Mouse (Mus musculus): Measurements from ENCODE around the gene Gm17304. TPM values are rescaled to one million over a fixed set of nuclear protein-coding genes. Genes with fewer than 3 reads are reported as not detected.
A peak's percentile ranks its signal among the peaks of the same experiment; 100 is the strongest.

The Gm17304 gene
- polyA plus RNA-seq, 1 experiment from 2014 or later: not detected

GRCm38 (mm10) chr5:106639627-106640026, 30.7 kb downstream of the Gm17304 start:
- Histone ChIP-seq H3K36me3 (ENCODE audit: control insufficient read depth, insufficient read depth, low read length) (peaks cover 24% of the 10 kb centered on the region), H3K9me3 (replicated peaks; ENCODE audit: control insufficient read depth, low read length, poor library complexity, severe bottlenecking) (no peaks in the 10 kb centered on the region), H3K4me2 (ENCODE audit: low read length) (no peak overlapping the region), H3K4me1 (ENCODE audit: control insufficient read depth, insufficient read depth, low read length) (peaks cover 2% of the 10 kb centered on the region; the same call in 1 of the 2 replicates), H3K4me3 (ENCODE audit: low read depth, low read length) (no peak overlapping the region), H3K27me3 (ENCODE audit: control insufficient read depth, insufficient read depth, low read depth, low read length) (no peaks in the 10 kb centered on the region), H3K9ac (ENCODE audit: low read depth, low read length) (no peak overlapping the region), H3K27ac (ENCODE audit: low read length) (no peak overlapping the region)
- ATAC-seq: no peak
- WGBS: 90% methylated on average over 2 of the region's 2 CpGs

GRCm38 (mm10) chr5:106640235-106640809, 31.4 kb downstream of the Gm17304 start:
- no peaks in the 10 kb centered on the region for H3K27me3 ChIP-seq (ENCODE audit: control insufficient read depth, insufficient read depth, low read depth, low read length)
- H3K4me1 ChIP-seq (ENCODE audit: control insufficient read depth, insufficient read depth, low read length): peaks cover 2% of the 10 kb centered on the region; the same call in 1 of the 2 replicates
- no peak for ATAC-seq
- H3K4me2 ChIP-seq (ENCODE audit: low read length): no peak overlapping the region
- no peak overlapping the region for H3K27ac ChIP-seq (ENCODE audit: low read length)
- no peak overlapping the region for H3K9ac ChIP-seq (ENCODE audit: low read depth, low read length)
- WGBS: 54% methylated on average over 5 of the region's 5 CpGs
- H3K9me3 ChIP-seq (replicated peaks; ENCODE audit: control insufficient read depth, low read length, poor library complexity, severe bottlenecking): no peaks in the 10 kb centered on the region
- no peak overlapping the region for H3K4me3 ChIP-seq (ENCODE audit: low read depth, low read length)
- H3K36me3 ChIP-seq (ENCODE audit: control insufficient read depth, insufficient read depth, low read length): peaks cover 20% of the 10 kb centered on the region

DNA sequence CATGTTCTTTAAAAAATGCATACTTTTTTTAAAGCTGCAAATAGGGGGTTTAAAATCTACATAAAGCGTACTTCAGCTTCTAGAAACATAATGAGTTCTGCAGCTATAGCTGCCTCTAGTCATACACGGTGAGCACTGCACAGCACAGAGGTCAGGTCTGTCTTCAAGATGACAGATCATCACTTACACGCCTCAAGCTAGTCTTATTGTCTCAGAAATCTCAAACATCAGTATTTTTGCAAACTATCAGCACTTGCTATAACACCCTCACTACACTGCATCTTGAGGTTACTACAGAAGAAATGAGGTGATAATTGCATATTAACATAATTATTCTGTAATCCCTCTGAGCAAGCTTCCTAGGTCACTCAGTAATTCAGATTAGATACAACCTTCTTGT, 33.0 kb downstream of the Gm17304 start:
- H3K27ac ChIP-seq (ENCODE audit: low read length): no peak overlapping the region
- no peak overlapping the region for H3K9ac ChIP-seq (ENCODE audit: low read depth, low read length)
- no peak overlapping the region for H3K4me2 ChIP-seq (ENCODE audit: low read length)
- 58% methylated on average over 3 of the region's 3 CpGs for WGBS
- peaks cover 2% of the 10 kb centered on the region; the same call in 1 of the 2 replicates for H3K4me1 ChIP-seq (ENCODE audit: control insufficient read depth, insufficient read depth, low read length)
- 0 out of 2 replicates have a peak, but pooled peaks have one; percentile 42 for ATAC-seq
- no peaks in the 10 kb centered on the region for H3K27me3 ChIP-seq (ENCODE audit: control insufficient read depth, insufficient read depth, low read depth, low read length)
- no peak overlapping the region for H3K4me3 ChIP-seq (ENCODE audit: low read depth, low read length)
- peaks cover 11% of the 10 kb centered on the region for H3K36me3 ChIP-seq (ENCODE audit: control insufficient read depth, insufficient read depth, low read length)
- no peaks in the 10 kb centered on the region for H3K9me3 ChIP-seq (replicated peaks; ENCODE audit: control insufficient read depth, low read length, poor library complexity, severe bottlenecking)

- no peaks in the 10 kb centered on the region for H3K27me3 ChIP-seq (ENCODE audit: control insufficient read depth, insufficient read depth, low read depth, low read length)
- H3K4me1 ChIP-seq (ENCODE audit: control insufficient read depth, insufficient read depth, low read length): peaks cover 2% of the 10 kb centered on the region; the same call in 1 of the 2 replicates
- H3K9me3 ChIP-seq (replicated peaks; ENCODE audit: control insufficient read depth, low read length, poor library complexity, severe bottlenecking): no peaks in the 10 kb centered on the region
- H3K4me2 ChIP-seq (ENCODE audit: low read length): no peak overlapping the region
- no peak overlapping the region for H3K4me3 ChIP-seq (ENCODE audit: low read depth, low read length)
- H3K9ac ChIP-seq (ENCODE audit: low read depth, low read length): no peak overlapping the region
- no peak overlapping the region for H3K27ac ChIP-seq (ENCODE audit: low read length)
- 97% methylated on average over 4 of the region's 4 CpGs for WGBS
- no peaks in the 10 kb centered on the region for H3K36me3 ChIP-seq (ENCODE audit: control insufficient read depth, insufficient read depth, low read length)
- ATAC-seq: no peak
Observed at GRCm38 (mm10) chr5:106643434-106643833, 34.5 kb downstream of the Gm17304 start.

GRCm38 (mm10) chr5:106649441-106649840, 40.5 kb downstream of the Gm17304 start:
- Histone ChIP-seq H3K27me3 (ENCODE audit: control insufficient read depth, insufficient read depth, low read depth, low read length) (no peaks in the 10 kb centered on the region), H3K9me3 (replicated peaks; ENCODE audit: control insufficient read depth, low read length, poor library complexity, severe bottlenecking) (no peaks in the 10 kb centered on the region), H3K4me2 (ENCODE audit: low read length) (no peak overlapping the region), H3K27ac (ENCODE audit: low read length) (no peak overlapping the region), H3K4me1 (ENCODE audit: control insufficient read depth, insufficient read depth, low read length) (no peaks in the 10 kb centered on the region), H3K36me3 (ENCODE audit: control insufficient read depth, insufficient read depth, low read length) (no peaks in the 10 kb centered on the region), H3K9ac (ENCODE audit: low read depth, low read length) (no peak overlapping the region), H3K4me3 (ENCODE audit: low read depth, low read length) (no peak overlapping the region)
- ATAC-seq: no peak

- no peaks in the 10 kb centered on the region for H3K27me3 ChIP-seq (ENCODE audit: control insufficient read depth, insufficient read depth, low read depth, low read length)
- H3K36me3 ChIP-seq (ENCODE audit: control insufficient read depth, insufficient read depth, low read length): no peaks in the 10 kb centered on the region
- no peak overlapping the region for H3K4me3 ChIP-seq (ENCODE audit: low read depth, low read length)
- H3K4me2 ChIP-seq (ENCODE audit: low read length): no peak overlapping the region
- no peaks in the 10 kb centered on the region for H3K4me1 ChIP-seq (ENCODE audit: control insufficient read depth, insufficient read depth, low read length)
- no peak overlapping the region for H3K9ac ChIP-seq (ENCODE audit: low read depth, low read length)
- ATAC-seq: no peak
- H3K9me3 ChIP-seq (replicated peaks; ENCODE audit: control insufficient read depth, low read length, poor library complexity, severe bottlenecking): no peaks in the 10 kb centered on the region
- no peak overlapping the region for H3K27ac ChIP-seq (ENCODE audit: low read length)
Observed at GRCm38 (mm10) chr5:106649995-106650394, 41.1 kb downstream of the Gm17304 start.

- H3K4me1 ChIP-seq (ENCODE audit: control insufficient read depth, insufficient read depth, low read length): no peaks in the 10 kb centered on the region
- ATAC-seq: no peak
- no peaks in the 10 kb centered on the region for H3K36me3 ChIP-seq (ENCODE audit: control insufficient read depth, insufficient read depth, low read length)
- H3K4me3 ChIP-seq (ENCODE audit: low read depth, low read length): no peak overlapping the region
- WGBS: 94% methylated on average over 4 of the region's 4 CpGs
- no peaks in the 10 kb centered on the region for H3K27me3 ChIP-seq (ENCODE audit: control insufficient read depth, insufficient read depth, low read depth, low read length)
- H3K4me2 ChIP-seq (ENCODE audit: low read length): no peak overlapping the region
- no peak overlapping the region for H3K27ac ChIP-seq (ENCODE audit: low read length)
- H3K9me3 ChIP-seq (replicated peaks; ENCODE audit: control insufficient read depth, low read length, poor library complexity, severe bottlenecking): no peaks in the 10 kb centered on the region
- H3K9ac ChIP-seq (ENCODE audit: low read depth, low read length): no peak overlapping the region
Observed at GRCm38 (mm10) chr5:106652220-106652753, 43.4 kb downstream of the Gm17304 start.

- Histone ChIP-seq H3K36me3 (ENCODE audit: control insufficient read depth, insufficient read depth, low read length) (no peaks in the 10 kb centered on the region), H3K4me1 (ENCODE audit: control insufficient read depth, insufficient read depth, low read length) (no peaks in the 10 kb centered on the region), H3K9me3 (replicated peaks; ENCODE audit: control insufficient read depth, low read length, poor library complexity, severe bottlenecking) (no peaks in the 10 kb centered on the region), H3K4me2 (ENCODE audit: low read length) (no peak overlapping the region), H3K9ac (ENCODE audit: low read depth, low read length) (no peak overlapping the region), H3K4me3 (ENCODE audit: low read depth, low read length) (no peak overlapping the region), H3K27me3 (ENCODE audit: control insufficient read depth, insufficient read depth, low read depth, low read length) (no peaks in the 10 kb centered on the region), H3K27ac (ENCODE audit: low read length) (no peak overlapping the region)
- ATAC-seq: no peak
- WGBS: 90% methylated on average over 3 of the region's 3 CpGs
Observed at GRCm38 (mm10) chr5:106652790-106653328, 44.0 kb downstream of the Gm17304 start.
